Mouse (Mus musculus) small intestine, adult 2 months (tissue): ENCODE results near the gene Usp21. TPM values are rescaled to one million over a fixed set of nuclear protein-coding genes. Genes with fewer than 3 reads are reported as not detected.

Experiments
- H3K27ac ChIP-seq: fragments of 200-500 bp; 2 replicates; pipeline ENCODE4 v1.5.1; 2012; ENCODE audit warnings: low read depth, low read length, control low read depth, inconsistent platforms; ENCODE audit not compliant: insufficient read depth
- H3K27me3 ChIP-seq: fragments of 200-500 bp; 2 replicates; pipeline ENCODE4 v1.6.1; 2012; ENCODE audit warnings: mild to moderate bottlenecking, moderate library complexity, low read length, inconsistent platforms; ENCODE audit not compliant: control insufficient read depth, insufficient read depth
- H3K36me3 ChIP-seq: fragments of 200-500 bp; 2 replicates; pipeline ENCODE4 v1.6.1; 2012; ENCODE audit warnings: mild to moderate bottlenecking, low read length, control low read depth, inconsistent platforms; ENCODE audit not compliant: control insufficient read depth, insufficient read depth
- H3K4me1 ChIP-seq: fragments of 200-500 bp; 2 replicates; pipeline ENCODE4 v1.6.1; 2012; ENCODE audit warnings: low read length, inconsistent platforms, mixed read lengths; ENCODE audit not compliant: control insufficient read depth, insufficient read depth, insufficient read length
- H3K4me3 ChIP-seq: fragments of 200-500 bp; 2 replicates; pipeline ENCODE4 v1.5.1; 2012; ENCODE audit warnings: low read depth, mild to moderate bottlenecking, control low read depth, inconsistent platforms, low read length, moderate library complexity
- CTCF ChIP-seq: fragments of 200-500 bp; IDR thresholded peaks from 2 replicates; pipeline ENCODE4 v1.5.1; 2012; ENCODE audit warnings: low read depth, mild to moderate bottlenecking, control low read depth, inconsistent platforms, low read length, moderate library complexity, mixed read lengths; ENCODE audit not compliant: insufficient replicate concordance, insufficient read length; ENCODE audit errors: extremely low read depth
- POLR2A ChIP-seq: fragments of 200-500 bp; IDR thresholded peaks from 2 replicates; pipeline ENCODE4 v1.6.1; 2012; ENCODE audit warnings: low read depth, mild to moderate bottlenecking, control low read depth, inconsistent platforms, low read length, moderate library complexity
- WGBS: fragments of 180-500 bp; shearing (Covaris S2); methylation state at CpG from one replicate; pipeline ENCODE4 v1.1.7; 2018; 5-methylcytosine and 5-hydroxymethylcytosine counted together
- polyA plus RNA-seq: library from polyadenylated mRNA; depleted of rRNA; stranded (reverse); fragments of >200 nt; gene quantifications from 2 replicates; pipeline ENCODE4 v1.2.3, GENCODE M21; 2012; rRNA removed

Gene Usp21
- polyA plus RNA-seq, 1 experiment: 30.2 TPM

DNA sequence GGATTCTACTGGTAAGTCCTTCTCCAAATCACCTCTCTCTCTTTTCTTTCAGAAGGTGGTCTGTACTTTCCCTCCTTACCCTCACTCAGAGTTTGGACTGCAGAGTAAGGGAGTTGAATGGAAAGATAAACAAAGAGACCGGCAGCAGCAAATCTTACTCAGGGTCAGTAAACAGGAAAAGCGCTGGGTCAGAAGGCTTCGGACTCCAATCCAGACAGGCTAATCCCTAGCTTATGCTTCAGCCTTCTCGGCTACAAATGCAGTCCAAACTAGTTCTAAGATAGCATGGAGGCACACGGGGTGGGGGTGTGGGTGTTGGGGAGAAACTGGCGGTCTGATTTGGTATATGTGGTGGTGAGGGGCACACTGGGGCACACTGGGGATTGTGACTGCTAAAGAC lies 50.4 kb downstream of the Usp21 start:
- H3K4me1 ChIP-seq: no peaks in the 10 kb centered on the region; the same call in 1 of the 2 replicates
- no peak overlapping the region for H3K4me3 ChIP-seq
- TF ChIP-seq CTCF (no peak), POLR2A (no peak)
- 71% methylated on average over 6 of the region's 6 CpGs for WGBS
- H3K27ac ChIP-seq: no peak overlapping the region
- H3K27me3 ChIP-seq: no peaks in the 10 kb centered on the region
- peaks cover 79% of the 10 kb centered on the region for H3K36me3 ChIP-seq

DNA sequence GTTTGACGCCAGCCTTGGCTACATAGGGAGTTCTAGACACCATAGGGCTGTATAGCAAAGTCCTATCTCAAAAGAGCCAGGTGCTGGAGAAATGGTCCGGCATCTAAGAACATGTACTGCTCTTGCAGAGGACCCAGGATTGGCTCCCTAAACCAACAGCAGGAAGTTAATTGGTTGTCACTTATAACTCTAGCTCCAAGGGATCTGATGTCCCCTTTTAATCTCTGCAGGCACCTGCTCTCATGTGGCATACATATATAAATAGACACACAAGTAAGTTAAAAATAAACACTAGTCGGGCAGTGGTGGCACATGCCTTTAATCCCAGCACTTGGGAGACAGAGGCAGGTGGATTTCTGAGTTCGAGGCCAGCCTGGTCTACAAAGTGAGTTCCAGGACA lies 52.0 kb downstream of the Usp21 start:
- TF ChIP-seq POLR2A: no peak
- no peak for TF ChIP-seq CTCF
- H3K4me3 ChIP-seq: no peak overlapping the region
- H3K27me3 ChIP-seq: no peaks in the 10 kb centered on the region
- WGBS: 77% methylated on average over 4 of the region's 4 CpGs
- H3K36me3 ChIP-seq: peaks cover 69% of the 10 kb centered on the region
- H3K27ac ChIP-seq: no peak overlapping the region
- H3K4me1 ChIP-seq: no peaks in the 10 kb centered on the region

DNA sequence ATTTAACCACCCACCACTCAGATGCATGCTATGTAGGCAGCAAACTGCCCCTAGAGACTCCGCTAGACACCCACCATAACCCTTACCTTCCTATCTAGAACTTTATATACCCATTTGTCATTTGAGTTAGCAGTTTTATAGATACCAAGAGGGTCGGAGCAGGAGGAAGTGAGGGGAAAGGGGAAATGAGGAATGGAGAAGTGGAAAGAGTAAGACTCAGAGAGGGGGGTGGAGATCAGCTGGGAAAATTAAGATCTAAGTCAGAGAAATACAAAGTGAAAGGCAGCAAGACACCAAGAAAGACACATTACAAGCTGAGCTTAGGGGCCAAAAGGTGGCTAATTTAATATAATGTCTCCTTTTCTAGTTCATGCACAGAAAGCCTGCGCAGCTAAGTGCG lies 53.3 kb downstream of the Usp21 start:
- 82% methylated on average over 4 of the region's 4 CpGs for WGBS
- Histone ChIP-seq H3K4me1 (no peaks in the 10 kb centered on the region), H3K27ac (peak overlapping the region; percentile 51; the same call in 1 of the 2 replicates), H3K27me3 (no peaks in the 10 kb centered on the region), H3K4me3 (no peak overlapping the region), H3K36me3 (peaks cover 60% of the 10 kb centered on the region)
- TF ChIP-seq POLR2A: no peak
- no peak for TF ChIP-seq CTCF

DNA sequence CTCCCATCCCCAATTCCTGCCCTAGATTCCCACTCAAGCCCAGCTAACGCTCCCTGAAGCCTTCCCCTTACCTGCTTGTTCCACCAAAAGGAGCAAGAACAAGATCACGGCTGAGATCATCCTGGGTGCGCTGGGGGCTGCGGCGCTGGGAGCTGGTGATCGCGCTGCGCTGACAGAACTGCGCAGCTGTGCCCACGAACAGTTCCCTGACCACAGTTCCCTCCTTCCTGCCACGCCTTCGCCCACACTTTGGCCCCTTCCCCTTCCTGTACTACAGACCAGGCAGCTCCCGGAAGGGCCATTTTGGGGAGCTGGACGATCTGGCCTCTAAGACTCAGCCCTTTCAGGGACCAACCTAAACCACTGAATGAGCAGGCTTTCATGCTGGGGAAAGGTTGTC lies 53.7 kb downstream of the Usp21 start, which contains the start of gene Fcer1g:
TSS of gene Fcer1g (minus strand) at position 240 of the 400 bp plus-strand sequence.
- Histone ChIP-seq H3K27me3 (no peaks in the 10 kb centered on the region), H3K4me1 (no peaks in the 10 kb centered on the region), H3K27ac (peak within 1 kb of the TSS; percentile 51), H3K36me3 (peaks cover 56% of the 10 kb centered on the region), H3K4me3 (peak within 1 kb of the TSS; percentile 56)
- no peak for TF ChIP-seq POLR2A
- no peak for TF ChIP-seq CTCF
- 82% methylated on average over 14 of the region's 14 CpGs for WGBS

DNA sequence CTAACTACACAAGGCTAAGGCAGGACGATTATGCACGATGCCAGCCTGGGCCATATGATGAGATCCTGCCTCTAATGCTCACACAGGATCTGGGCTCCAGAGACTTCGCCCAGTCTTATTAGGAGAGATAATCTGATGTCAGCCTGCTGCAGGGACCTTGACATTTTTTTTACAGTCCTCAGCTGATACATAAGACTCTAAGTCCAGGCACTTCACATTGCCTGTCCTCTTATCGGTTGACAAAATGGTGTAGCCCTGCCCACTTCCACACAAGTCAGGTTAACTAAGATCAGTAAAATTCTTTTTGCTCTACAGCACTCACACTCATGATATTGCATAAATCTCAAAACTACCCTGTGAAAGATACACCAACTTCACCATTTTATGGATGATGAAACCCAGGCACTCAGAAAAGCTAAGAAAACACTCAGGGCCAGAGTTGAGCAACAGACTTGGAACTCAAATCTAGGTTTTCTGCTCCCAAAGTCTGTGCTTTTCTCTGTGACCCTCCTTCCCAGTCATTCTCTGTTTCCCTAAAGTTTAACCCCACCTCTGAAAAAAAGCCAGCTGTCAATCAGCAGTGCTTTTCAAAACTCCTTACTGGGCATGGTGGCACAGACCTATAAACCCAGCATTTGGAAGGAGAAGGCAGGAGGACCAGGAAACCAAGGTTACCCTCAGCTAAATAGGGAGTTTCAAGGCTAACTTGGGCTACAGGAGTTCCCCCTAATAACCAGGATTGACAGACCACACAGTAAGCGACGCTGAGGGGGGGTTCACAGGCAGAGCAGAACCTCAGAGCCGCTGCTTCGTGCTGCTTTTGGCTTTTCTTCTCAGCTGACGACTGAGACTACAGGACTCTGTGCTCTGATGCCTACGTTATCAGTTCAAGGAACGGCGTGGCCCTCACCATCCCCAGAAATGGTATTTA lies 54.7 kb downstream of the Usp21 start:
- WGBS: 67% methylated on average over 12 of the region's 12 CpGs
- no peaks in the 10 kb centered on the region for H3K4me1 ChIP-seq
- TF ChIP-seq CTCF (no peak), POLR2A (no peak)
- H3K4me3 ChIP-seq: peak overlapping the region; percentile 44
- H3K27me3 ChIP-seq: no peaks in the 10 kb centered on the region
- H3K27ac ChIP-seq: peak overlapping the region; percentile 46
- peaks cover 47% of the 10 kb centered on the region for H3K36me3 ChIP-seq

DNA sequence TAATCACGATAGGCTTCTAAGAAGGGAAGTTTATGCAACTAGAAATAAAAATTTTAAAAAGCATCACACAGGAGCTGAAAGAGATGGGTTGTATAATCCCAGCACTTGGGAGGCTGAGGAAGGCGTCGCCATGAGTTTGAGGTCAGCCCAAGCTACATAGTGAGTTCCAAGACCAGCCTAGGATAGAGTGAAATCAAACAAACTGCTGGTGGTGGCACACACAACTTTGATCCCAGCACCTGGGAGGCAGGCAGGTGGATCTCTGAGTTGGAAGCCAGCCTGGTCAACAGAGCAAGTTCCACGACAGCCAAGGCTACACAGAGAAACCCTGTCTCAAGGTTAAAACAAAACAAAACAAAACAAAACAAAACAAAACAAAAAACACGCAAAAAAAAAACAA lies 55.4 kb downstream of the Usp21 start:
- Histone ChIP-seq H3K27me3 (no peaks in the 10 kb centered on the region), H3K4me3 (no peak overlapping the region), H3K36me3 (peaks cover 40% of the 10 kb centered on the region), H3K27ac (no peak overlapping the region; the same call in 1 of the 2 replicates), H3K4me1 (no peaks in the 10 kb centered on the region)
- TF ChIP-seq POLR2A (no peak), CTCF (no peak)
- WGBS: 63% methylated on average over 5 of the region's 5 CpGs

Other genes starting within 250 kb of the Usp21 start
- 4.9 and 6.7 TPM in 2 replicates for gene Fcgr3, start 223.1 kb downstream of the Usp21 start, polyA plus RNA-seq
- 0.96 and 1.2 TPM in 2 replicates for gene Cfap126, start 174.1 kb downstream of the Usp21 start, polyA plus RNA-seq
- gene Sdhc, start 137.4 kb downstream of the Usp21 start, polyA plus RNA-seq: 120 and 226 TPM in 2 replicates
- gene Mpz, start 137.3 kb downstream of the Usp21 start, polyA plus RNA-seq: 0.28 and 0.66 TPM in 2 replicates
- gene Pcp4l1, start 91.7 kb downstream of the Usp21 start, polyA plus RNA-seq: 10.9 and 13.9 TPM in 2 replicates
- 18.5 and 28.9 TPM in 2 replicates for gene Nr1i3, start 74.0 kb downstream of the Usp21 start, polyA plus RNA-seq
- 17.0 and 21.2 TPM in 2 replicates for gene Tomm40l, start 65.5 kb downstream of the Usp21 start, polyA plus RNA-seq
- gene Apoa2, start 62.9 kb downstream of the Usp21 start, polyA plus RNA-seq: 0.94 TPM in 1 of 2 replicates, not detected in the other
- gene Fcer1g, start 53.6 kb downstream of the Usp21 start, polyA plus RNA-seq: 36.9 and 46.7 TPM in 2 replicates
- gene Adamts4, start 37.6 kb downstream of the Usp21 start, polyA plus RNA-seq: 1.5 and 2.6 TPM in 2 replicates
- 79.8 and 116 TPM in 2 replicates for gene Ndufs2, start 36.6 kb downstream of the Usp21 start, polyA plus RNA-seq
- gene B4galt3, start 17.7 kb downstream of the Usp21 start, polyA plus RNA-seq: 38.5 and 78.5 TPM in 2 replicates
- gene Ppox, start 6.8 kb downstream of the Usp21 start, polyA plus RNA-seq: 15.4 and 23.4 TPM in 2 replicates
- gene Ufc1, start 7.0 kb upstream of the Usp21 start, polyA plus RNA-seq: 6.3 and 10.8 TPM in 2 replicates
- gene Dedd, start 41.2 kb upstream of the Usp21 start, polyA plus RNA-seq: 24.5 and 40.7 TPM in 2 replicates
- 36.8 and 50.7 TPM in 2 replicates for gene Nit1, start 57.7 kb upstream of the Usp21 start, polyA plus RNA-seq
- gene Pfdn2, start 57.7 kb upstream of the Usp21 start, polyA plus RNA-seq: 5.0 and 7.5 TPM in 2 replicates
- gene Klhdc9, start 72.8 kb upstream of the Usp21 start, polyA plus RNA-seq: 0.13 and 0.16 TPM in 2 replicates
- 0.33 and 1.1 TPM in 2 replicates for gene Nectin4, start 82.1 kb upstream of the Usp21 start, polyA plus RNA-seq
- 3.8 and 6.1 TPM in 2 replicates for gene Arhgap30, start 101.0 kb upstream of the Usp21 start, polyA plus RNA-seq
- gene Usf1, start 123.3 kb upstream of the Usp21 start, polyA plus RNA-seq: 55.0 and 87.8 TPM in 2 replicates
- gene Tstd1, start 130.9 kb upstream of the Usp21 start, polyA plus RNA-seq: 52.0 and 53.7 TPM in 2 replicates
- 49.7 and 142 TPM in 2 replicates for gene F11r, start 149.5 kb upstream of the Usp21 start, polyA plus RNA-seq
- gene Alyref2, start 215.5 kb upstream of the Usp21 start, polyA plus RNA-seq: 3.6 and 5.0 TPM in 2 replicates
- 566 and 2,950 TPM in 2 replicates for gene Itln1, start 247.3 kb upstream of the Usp21 start, polyA plus RNA-seq